Mouse (Mus musculus) natural killer cell, adult 2 months (primary cell): Measurements from ENCODE around the gene Actr10.
A peak's percentile ranks its signal among the peaks of the same experiment; 100 is the strongest.

ENCODE experiments used
- DNase-seq, 2 experiments: peaks; one replicate each; pipeline ENCODE4 v3.0.0; 2022; ENCODE audit warnings: low spot score in 2 of 2

Gene Actr10

DNA sequence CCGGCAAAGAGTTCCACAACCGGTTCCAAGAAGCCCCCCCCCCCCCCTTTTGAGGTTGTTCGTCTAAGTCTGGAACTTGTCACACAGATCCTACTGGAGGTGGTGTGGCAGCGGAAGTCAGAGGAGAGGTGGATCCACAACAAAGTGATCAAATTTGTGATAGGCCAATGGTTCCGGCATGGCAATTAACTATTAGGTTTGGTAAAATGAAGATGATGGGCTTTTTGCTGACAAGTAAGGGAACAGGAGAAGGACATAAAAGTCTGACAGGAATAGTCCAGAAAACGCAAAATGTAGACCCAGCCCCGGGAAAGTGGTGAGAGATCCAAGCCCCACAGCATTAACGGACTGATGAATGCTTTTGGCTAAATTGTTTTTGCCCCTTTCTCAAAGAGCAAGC is 29.9 kb downstream of the Actr10 start:
- no peak for DNase-seq

GRCm38 (mm10) chr12:70968141-70968790 is 30.6 kb downstream of the Actr10 start:
- DNase-seq: peak; percentile 83 to 88

DNA sequence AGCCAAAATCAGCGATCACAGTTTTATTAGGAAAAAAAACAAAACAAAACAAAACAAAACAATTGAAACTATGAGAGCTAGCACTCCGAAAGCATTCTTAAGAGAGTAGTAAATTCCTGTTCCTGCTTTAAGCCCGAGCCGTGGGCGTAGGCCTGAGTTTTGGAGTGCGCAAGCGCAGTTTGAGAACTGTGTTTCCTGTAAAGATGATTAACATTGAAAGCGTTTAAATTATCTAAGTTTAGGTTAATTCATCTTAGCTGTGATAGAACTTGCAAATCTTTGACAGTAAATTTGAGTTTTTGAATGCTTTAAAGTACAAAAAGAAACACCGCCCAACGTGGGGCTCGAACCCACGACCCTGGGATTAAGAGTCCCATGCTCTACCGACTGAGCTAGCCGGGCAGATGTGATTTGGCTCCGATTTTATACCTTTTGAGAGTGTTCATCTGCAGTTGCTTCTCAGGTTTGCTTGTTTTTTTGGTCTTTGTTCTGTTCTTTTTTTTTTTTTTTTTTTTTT is 31.2 kb downstream of the Actr10 start:
- DNase-seq: peak; percentile 94

DNA sequence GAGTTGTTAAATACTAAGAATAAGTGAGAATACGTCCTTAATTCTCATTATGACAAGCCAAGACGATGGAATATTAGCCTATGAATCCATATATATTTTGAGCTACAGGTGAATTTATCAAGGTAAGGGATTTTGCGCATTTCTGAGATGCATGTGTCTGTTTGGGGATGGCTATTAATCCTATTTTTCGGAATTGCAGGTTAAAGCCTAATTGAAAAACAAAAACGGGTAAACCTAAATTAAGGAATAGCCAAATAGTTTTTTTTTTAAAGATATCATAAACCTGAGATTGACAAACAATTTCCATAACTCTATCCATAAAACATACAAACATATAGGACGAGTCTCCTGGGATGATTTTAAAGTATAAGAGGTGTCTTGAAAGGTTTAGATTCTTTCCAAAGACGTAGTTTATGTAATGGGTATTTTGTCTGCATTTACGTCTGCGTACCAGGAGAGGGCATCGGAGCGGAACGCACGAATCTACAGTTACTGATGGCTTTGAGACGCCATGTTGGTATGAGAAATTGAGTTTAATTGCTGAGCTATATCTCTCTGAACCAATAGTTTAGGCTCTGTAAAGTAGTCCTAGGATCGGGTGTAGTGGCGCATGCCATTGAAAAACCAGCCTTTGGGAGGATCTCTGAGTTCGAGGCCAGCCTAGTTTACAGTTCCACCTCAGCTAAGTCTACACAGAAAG is 32.0 kb downstream of the Actr10 start:
- peak; percentile 65 to 70 for DNase-seq

DNA sequence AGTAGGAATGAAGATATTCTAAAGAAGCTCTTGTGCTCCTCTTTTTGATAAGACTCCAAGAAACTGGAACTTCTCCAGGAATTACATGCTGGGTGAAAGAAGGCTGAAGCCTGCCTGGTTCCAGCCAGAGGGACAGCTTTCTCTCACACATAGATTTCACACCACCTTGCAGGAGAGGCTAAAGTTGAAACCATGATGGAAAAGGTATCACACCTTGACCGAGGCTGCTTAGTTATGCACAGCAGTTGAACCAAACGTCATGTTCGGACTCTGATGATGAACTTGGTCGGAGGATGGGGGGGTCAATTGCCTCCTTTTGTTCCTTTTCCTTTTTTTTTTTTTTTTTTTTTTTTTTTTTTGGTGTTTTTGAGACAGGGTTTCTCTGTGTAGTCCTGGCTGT is 36.2 kb downstream of the Actr10 start:
- no peak for DNase-seq

- peak; percentile 85 to 89 for DNase-seq
Measured at GRCm38 (mm10) chr12:70974441-70975266, 37.0 kb downstream of the Actr10 start, which contains the start of gene Psma3. Gene Psma3, plus strand, starts transcription at chr12:70974621.

GRCm38 (mm10) chr12:70975406-70975805 is 37.7 kb downstream of the Actr10 start:
- DNase-seq: no peak

GRCm38 (mm10) chr12:70975891-70976290 is 38.2 kb downstream of the Actr10 start:
- DNase-seq: no peak

DNA sequence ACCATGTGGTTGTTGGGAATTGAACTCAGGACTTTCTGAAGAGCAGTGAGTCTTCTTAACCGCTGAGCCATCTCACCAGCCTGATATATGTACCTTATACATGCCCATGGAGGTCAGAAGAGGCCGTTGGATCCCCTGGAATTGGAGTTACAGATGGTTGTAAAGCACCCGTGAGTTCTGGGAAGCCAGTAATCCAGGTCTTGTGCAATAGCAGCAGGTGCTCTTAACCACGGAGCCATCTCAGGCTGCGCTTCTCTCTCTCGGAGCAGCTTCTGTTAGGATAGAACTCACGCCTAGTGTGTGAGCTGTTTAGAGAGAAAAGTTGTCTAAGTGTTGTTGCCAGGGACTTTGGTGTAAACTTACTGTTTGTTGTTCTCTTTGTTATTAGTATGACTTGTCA is 40.7 kb downstream of the Actr10 start:
- no peak for DNase-seq

DNA sequence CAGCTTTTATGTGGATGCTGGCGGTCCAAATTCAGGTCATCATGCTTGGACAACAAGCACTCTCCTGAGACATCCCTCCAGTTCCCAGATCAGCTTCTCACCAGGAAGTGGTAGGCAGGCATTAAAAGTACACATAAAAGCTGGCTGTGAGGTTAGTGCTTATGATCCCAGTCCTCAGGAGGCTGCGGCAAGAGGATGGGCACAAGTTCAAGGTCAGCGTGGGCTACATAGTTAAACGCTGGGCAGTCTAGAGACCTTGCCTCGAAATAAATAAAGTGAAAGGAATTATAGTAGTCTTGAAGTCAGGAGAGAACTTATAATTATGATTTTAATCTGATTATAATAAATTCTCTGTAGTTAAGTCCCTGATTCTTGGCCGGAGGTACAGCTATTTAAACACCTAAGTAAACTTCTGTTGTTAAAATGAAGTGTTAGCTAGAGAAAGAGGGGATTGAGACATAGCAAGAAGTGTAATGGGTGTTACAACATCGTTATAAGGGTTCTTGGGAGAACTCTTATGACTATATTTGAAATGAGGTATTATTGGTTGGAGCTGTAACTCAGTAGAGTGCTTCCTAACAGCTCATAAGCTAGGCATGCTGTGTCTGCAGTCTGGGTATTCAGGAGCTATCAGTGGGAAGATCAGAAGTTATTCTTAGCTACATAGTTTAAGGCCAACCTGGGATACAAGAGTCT is 47.3 kb downstream of the Actr10 start:
- DNase-seq: no peak

- no peak for DNase-seq
Measured at GRCm38 (mm10) chr12:70997225-70997624, 59.6 kb downstream of the Actr10 start.

DNA sequence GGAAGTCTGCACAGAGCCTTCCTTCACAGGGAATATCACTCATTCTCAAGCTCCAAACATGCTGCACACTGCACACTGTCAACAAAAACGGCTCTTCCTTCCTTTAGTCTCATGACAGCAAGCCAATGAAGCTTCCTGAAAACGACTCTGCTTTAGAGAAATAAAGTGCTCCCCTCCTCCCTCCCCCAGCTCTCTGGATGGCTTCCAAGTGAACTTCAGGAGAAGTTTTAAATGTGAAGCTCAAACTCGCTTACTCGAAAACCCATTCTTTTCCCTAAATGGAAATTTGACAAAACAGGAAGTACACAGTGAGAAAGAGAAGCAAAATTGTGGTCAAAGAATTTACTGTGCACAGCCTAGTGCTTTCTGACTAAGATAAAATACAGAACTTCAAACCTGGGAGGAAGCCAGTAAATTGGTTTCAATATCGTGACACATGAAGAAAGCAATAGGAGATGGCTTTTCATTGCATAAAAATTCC is 61.8 kb downstream of the Actr10 start:
- peak in 1 of 2 experiments; percentile 17 for DNase-seq

GRCm38 (mm10) chr12:71000344-71000743 is 62.7 kb downstream of the Actr10 start:
- no peak for DNase-seq

GRCm38 (mm10) chr12:71001456-71001855 is 63.8 kb downstream of the Actr10 start:
- DNase-seq: no peak

DNA sequence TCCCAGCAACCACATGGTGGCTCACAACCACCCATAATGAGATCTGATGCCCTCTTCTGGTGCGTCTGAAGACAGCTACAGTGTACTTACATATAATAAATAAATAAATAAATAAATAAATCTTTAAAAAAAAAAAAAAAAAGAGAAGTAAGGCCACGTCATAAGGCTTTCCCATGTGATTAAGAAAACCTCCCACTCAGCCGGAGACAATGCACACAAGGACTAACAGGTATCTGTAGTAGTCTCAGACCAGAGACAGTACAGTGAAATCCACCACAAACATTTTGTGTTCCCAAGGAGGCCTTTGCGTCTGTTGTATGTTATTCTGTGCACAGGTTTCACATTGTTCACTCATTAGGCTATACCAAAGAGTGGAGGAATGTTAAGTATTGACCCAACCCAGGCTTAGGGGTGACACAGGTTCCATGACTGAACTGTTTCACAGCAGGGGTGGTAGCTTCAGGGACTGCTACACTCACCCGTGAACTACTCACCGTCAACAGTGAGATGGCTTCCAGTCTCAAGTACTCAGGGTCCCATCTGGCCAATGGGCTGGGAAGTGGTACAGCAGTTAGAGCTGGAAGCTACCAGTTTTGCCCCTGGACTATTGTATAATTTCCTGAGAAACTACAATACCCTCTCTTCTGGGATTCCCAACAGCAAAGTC is 66.2 kb downstream of the Actr10 start:
- DNase-seq: no peak

DNA sequence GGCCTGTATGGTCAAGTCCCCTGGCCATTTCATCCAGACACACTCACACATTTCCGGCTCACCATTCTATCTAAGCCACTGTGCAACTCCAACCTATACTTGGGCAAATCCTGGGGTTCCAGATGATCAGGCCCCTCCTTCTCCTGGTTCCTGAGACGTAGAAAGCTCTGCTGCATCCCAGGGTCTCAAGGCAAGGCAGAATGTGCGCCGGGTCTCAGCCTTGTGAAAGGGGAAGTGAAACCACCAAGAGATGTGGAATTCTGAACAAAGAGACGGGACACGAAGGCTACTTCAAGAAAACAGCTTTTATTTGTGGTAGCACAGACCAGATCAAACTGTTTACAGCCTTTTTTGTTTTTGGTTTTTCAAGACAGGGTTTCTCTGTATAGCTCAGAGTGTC is 68.5 kb downstream of the Actr10 start:
- no peak for DNase-seq

DNA sequence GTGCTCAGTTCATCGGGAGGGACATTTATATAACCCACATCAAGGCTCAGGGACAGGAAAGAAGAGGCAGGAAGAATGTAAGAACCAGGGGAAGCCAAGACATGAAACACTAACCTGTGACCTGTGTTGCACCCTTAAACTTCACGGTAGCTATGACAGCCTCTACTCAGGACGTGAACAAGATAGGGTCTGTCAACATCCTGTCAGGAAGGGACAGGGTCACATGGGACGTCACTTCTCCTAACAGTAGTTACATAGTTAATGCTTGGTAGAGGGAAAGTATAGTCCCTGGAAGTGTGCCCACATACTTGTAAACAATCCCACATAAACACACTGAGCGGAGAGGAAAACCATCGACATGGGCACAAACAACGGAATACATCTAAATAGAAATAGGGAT is 69.2 kb downstream of the Actr10 start:
- no peak for DNase-seq

DNA sequence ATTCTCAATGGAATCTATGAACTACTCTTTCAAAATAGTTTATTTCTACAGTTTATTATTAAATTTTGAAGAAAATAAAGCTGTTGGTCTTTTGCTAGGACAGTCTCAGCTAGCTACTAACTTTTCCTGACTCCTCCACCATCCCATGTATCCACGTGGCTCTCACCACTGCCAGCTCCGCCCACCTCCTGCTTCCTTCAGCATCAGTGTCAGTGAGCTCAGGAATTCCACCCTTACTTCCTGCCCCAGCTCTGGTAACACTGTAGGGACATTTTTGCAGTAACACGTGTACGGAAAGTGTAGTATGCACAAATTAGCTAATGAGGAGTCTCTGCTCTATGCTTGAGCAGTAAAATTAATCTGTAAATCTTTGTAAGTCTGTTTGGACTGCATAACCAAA is 72.1 kb downstream of the Actr10 start:
- no peak for DNase-seq
